Mouse (Mus musculus) left cerebral cortex, adult 2 months (tissue): ENCODE results near the gene Etnk2. TPM values are rescaled to one million over a fixed set of nuclear protein-coding genes. Genes with fewer than 3 reads are reported as not detected.

Source experiments
- DNase-seq, 2 experiments: peaks; one replicate each; pipeline ENCODE4 v3.0.0; 2021 to 2022; ENCODE audit warnings: low spot score in 2 of 2, mixed read lengths in 1 of 2; ENCODE audit errors: extremely low spot score in 1 of 2
- H3K27ac ChIP-seq: fragments of 200-600 bp; 2 replicates; pipeline ENCODE4 v1.8.1; 2022
- H3K4me3 ChIP-seq: fragments of 200-600 bp; 2 replicates; pipeline ENCODE4 v1.8.1; 2022
- CTCF ChIP-seq: fragments of 200-600 bp; IDR thresholded peaks from 2 replicates; pipeline ENCODE4 v1.8.1; 2022; ENCODE audit warnings: antibody characterized with exemption, mild to moderate bottlenecking, moderate library complexity
- intact Hi-C: fragments of 180-260 bp; cut with DNase I; formaldehyde crosslinking; loops from one replicate; pipeline ENCODE4 v1.15.1; 2025
- total RNA-seq, 2 experiments: library from RNA; stranded (reverse); gene quantifications; 2 replicates each; pipeline ENCODE4 v1.2.3; 2021

Etnk2 gene
- total RNA-seq, 2 experiments from 2014 or later, result 12.4 to 14.6 TPM

DNA sequence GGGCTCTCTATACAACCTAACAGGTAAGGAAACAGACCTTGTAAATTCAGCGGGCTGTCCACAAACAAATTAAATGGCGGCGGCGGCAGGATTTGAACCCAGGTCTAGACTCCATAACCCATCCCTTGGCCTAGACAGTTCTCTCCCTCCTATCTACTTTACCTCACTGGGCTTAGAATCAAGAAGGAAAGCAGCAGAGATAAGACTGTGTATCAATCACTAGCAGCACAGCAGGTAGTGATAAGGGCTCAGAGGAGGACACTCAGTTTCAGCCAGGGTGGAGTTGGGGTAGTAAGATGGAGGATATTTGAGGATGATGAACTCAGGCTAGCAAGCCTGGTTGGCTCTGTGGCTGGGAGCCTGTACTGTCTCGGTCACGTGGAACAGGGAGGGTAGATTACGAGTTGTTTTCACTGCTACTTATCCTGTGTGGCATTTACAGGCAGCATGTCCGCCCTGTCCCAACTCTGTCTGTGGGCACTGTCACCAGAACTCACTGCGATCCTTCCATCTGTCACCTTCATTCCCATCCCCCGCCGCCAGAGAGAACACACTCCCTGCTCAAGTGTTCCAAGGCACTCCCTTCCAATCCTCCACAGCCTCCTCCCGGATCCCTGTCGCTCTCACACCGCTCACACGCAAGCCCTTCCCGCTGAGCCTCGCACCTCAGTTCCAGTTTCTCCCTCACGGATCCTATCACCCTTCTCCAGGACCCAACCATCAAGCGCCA, 24.3 kb downstream of the Etnk2 start:
- no peak overlapping the region for H3K4me3 ChIP-seq
- no peak for TF ChIP-seq CTCF
- H3K27ac ChIP-seq, result no peak overlapping the region
- intact Hi-C loops, result no loop called here
- no peak for DNase-seq

DNA sequence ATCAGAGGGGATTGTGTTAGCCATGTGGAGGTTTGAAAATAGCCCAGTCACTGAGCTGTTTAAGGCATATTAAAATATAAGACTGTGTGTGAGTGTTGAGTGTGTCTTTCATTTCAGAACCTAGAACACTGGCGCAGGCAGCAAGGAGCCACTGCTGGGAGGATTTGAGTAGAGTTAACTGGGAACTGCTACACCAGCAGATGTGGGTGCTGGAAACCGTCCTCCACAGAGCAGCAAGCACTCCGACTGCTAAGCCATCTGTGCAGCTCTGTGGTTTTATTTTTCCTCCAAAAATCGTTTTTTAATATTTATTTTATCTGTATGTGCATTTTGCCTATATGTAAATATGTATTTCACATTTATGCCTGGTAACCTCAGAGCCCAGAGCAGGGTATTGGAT, 31.3 kb downstream of the Etnk2 start:
- Histone ChIP-seq H3K27ac (no peak overlapping the region), H3K4me3 (no peak overlapping the region)
- no peak for TF ChIP-seq CTCF
- no peak for DNase-seq
- intact Hi-C loops, result no loop called here

DNA sequence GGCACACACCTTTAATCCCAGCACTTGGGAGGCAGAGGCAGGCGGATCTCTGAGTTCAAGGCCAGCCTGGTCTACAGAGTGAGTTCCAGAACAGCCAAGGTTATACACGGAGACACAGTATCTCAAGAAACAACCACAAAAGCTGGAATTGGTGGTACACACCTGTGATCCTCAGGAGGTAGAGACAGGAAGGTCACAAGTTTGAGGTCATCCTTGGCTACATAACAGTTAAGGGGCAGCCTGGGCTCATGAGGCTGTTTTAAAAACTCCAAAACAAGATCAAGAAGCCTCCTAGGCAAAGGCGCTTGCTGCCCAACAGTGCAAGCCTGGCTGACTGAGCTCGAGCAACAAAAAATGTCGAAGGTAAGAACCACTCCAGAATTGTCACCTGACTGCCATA, 33.3 kb downstream of the Etnk2 start:
- H3K27ac ChIP-seq, result no peak overlapping the region
- intact Hi-C loops, result loop anchor here (1.0 kb wide), 1 partner anchor 52 kb away; no protein-coding TSS in a partner anchor
- DNase-seq, result no peak
- H3K4me3 ChIP-seq, result no peak overlapping the region
- TF ChIP-seq CTCF, result no peak

GRCm38 (mm10) chr1:133397094-133397482, 33.7 kb downstream of the Etnk2 start:
- Histone ChIP-seq H3K4me3 (no peak overlapping the region), H3K27ac (no peak overlapping the region)
- intact Hi-C loops, result loop anchor here (1.0 kb wide), 1 partner anchor 51 kb away; no protein-coding TSS in a partner anchor

GRCm38 (mm10) chr1:133397483-133398237, 34.3 kb downstream of the Etnk2 start:
- Histone ChIP-seq H3K4me3 (no peak overlapping the region), H3K27ac (peak overlapping the region; percentile 44; the same call in 1 of the 2 replicates)
- peak in 1 of 2 experiments; percentile 23 for DNase-seq
- intact Hi-C loops, result loop anchor here (1.0 kb wide), 1 partner anchor 51 kb away; no protein-coding TSS in a partner anchor
- peak; percentile 2 for TF ChIP-seq CTCF

More at GRCm38 (mm10) chr1:133397094-133397482, 33.7 kb downstream of the Etnk2 start:
- no peak for DNase-seq
- TF ChIP-seq CTCF, result no peak

DNA sequence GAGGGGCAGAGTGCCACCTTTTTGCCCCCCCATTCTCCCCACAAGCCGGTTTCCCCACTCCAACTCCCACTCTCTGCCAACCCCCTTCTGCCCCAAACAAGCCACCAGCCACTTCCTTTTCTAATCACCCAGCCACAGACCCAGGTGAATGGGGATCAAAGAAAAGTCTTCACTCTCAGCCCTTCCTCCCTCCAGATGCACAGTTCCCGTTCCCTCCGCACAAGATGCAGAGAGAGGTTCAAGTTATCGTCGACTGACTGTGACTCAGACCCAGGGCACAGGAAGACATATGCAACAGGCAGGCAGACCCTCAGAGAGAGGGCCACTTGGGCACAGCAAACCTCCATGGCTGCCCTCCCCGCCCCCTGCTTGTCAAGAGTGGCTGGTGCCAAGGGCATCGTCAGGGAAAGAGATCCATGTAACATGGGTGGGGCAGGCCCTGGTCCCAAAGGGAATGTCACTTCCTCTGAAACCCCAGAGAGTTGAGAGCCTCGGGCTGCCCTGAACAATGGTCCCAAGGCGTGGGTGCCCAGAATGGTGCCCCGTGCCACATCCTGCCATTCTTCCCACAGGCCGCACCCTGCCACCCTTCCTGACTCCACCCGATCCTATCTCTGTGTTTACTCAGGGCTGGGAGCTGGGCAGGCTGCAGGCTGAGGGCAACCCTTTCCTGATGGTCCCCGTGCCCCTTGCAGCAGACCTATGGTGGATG, 36.8 kb downstream of the Etnk2 start:
- no peak for DNase-seq
- no peak overlapping the region for H3K27ac ChIP-seq
- TF ChIP-seq CTCF, result no peak
- no peak overlapping the region for H3K4me3 ChIP-seq
- intact Hi-C loops, result no loop called here

DNA sequence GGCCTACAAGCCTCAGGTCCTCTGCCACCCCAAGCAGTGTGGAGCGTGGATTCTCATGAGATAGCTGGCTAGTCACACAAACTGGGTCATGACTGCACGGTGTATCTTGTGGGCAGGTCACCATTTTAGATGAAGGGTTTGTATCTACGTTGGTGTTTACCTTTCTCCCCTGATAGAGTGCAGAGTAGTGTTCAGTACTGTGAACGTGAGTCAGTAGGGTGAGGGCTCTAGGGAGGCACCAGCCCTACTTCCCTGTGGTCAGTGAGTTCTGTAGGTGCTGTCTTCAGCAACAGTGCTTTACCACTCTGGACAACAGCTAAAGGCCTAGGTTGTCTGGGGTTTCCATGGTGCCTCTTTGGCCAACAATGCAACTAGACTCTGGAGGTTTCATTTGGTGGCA, 40.6 kb downstream of the Etnk2 start:
- TF ChIP-seq CTCF, result no peak
- Histone ChIP-seq H3K4me3 (no peak overlapping the region), H3K27ac (no peak overlapping the region)
- DNase-seq, result no peak
- intact Hi-C loops, result no loop called here

DNA sequence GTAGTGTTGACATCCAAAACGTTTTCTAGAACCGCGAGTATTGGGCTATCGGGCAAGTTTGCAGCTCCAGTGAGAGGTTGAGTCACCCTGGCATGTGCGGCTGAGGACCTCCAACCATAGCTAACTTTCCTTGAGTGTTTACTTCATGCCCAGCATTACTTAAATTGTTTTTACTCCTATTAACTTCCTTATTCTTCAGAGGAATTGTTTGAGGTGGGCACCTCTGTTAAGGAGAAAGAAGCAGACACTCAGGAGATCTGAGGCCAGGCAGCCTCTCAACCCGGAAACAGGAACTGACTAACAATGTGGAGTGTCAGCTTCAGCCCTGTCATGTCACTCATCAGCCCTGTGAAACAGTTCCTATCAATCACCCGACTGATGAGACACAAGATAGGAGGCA, 43.2 kb downstream of the Etnk2 start:
- H3K4me3 ChIP-seq, result no peak overlapping the region
- no peak for DNase-seq
- no peak for TF ChIP-seq CTCF
- intact Hi-C loops, result no loop called here
- no peak overlapping the region for H3K27ac ChIP-seq

- TF ChIP-seq CTCF, result no peak
- H3K4me3 ChIP-seq, result no peak overlapping the region
- intact Hi-C loops, result no loop called here
- no peak overlapping the region for H3K27ac ChIP-seq
- DNase-seq, result no peak
These were observed 44.1 kb downstream of the Etnk2 start for GRCm38 (mm10) chr1:133407436-133407835.

DNA sequence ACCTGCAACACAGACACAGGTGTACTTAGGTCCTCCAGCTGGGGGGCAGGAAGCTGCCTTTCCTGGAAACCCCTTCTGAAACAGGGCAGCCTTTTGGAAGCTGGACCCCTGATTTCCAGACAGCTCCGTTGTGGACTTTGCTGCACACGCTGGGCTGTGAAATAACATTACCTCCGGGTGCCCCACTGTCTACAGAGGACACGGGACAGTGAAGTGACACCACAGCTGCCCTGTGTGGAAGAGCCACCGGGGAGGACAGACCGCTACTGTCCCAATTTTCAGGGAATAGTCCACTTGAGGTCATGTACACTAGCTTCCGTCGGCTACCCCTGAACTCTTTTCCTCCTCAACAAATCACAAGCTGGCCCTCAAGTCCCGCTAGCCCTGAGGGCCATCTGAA, 44.9 kb downstream of the Etnk2 start:
- Histone ChIP-seq H3K4me3 (no peak overlapping the region), H3K27ac (no peak overlapping the region)
- intact Hi-C loops, result no loop called here
- TF ChIP-seq CTCF, result no peak
- DNase-seq, result no peak

DNA sequence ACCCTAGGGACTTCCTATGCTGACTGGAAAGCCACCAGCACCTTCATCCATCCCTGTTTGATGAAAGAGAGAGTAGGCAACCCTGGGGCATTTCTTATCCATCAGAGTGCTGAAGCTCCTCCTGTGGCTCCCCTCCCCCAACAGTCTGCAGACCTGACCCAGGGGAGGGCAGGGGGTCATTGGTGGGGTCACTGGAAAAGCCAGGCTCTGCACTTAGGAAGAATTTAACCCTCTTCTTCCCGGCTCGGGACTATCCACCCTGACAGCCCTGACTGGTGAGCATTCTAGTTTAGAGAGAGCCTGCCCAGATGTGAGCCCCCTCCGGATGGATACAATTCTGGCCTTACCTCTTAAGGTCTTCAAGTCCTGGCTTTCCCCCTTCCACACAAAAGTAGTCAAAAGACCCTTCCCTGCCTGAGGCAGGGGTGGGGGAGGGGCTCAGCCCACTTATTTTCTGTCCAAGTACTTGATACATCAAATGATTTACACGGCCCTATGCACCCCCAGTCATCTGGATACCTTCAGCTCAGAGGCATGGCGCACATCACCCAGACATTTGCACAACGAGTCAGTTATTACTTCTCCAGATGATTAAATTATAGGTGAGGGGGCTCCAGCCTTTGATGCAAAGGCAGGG, 45.6 kb downstream of the Etnk2 start:
- no peak overlapping the region for H3K27ac ChIP-seq
- no peak overlapping the region for H3K4me3 ChIP-seq
- intact Hi-C loops, result no loop called here
- TF ChIP-seq CTCF, result no peak
- DNase-seq, result no peak
